Mouse (Mus musculus): ENCODE measurements around the gene Bak1. TPM values are rescaled to one million over a fixed set of nuclear protein-coding genes. Genes with fewer than 3 reads are reported as not detected.

Bak1 gene
- polyA plus RNA-seq, 1 experiment: not detected

DNA sequence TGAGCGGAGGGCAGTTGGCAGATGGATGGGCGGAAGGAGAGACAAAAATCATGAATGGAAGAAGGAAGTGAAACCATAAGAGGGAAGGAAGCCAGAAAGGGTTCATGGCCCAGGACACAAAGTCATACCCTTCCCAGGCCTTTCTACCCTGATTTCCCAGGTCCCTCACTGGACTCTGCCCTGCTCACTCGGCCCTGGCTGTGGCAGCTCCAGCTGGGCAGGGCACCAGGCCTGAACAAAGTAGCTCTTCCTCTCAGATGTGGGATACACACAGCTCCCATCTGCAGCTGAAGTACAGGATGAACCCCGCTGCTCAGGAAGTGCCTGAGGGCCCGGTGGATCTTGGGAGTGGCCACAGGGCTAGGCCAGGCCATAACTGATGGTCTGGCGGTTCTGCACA is 14.0 kb upstream of the Bak1 start:
- H3K4me3 ChIP-seq (ENCODE audit: insufficient read depth, low read depth, low read length): no peak overlapping the region
- peak overlapping the region; percentile 4 for H3K27ac ChIP-seq (ENCODE audit: insufficient read depth, low read depth, low read length)
- peaks cover 40% of the 10 kb centered on the region for H3K4me1 ChIP-seq (ENCODE audit: control insufficient read depth, insufficient read depth, low read length)
- WGBS: 87% methylated on average over 6 of the region's 6 CpGs
- no peak for TF ChIP-seq CTCF (IDR thresholded peaks at IDR 0.05; ENCODE audit: insufficient read depth, low read depth, low read length)
- TF ChIP-seq POLR2A (IDR thresholded peaks at IDR 0.05; ENCODE audit: insufficient read depth, low read depth, low read length): no peak

DNA sequence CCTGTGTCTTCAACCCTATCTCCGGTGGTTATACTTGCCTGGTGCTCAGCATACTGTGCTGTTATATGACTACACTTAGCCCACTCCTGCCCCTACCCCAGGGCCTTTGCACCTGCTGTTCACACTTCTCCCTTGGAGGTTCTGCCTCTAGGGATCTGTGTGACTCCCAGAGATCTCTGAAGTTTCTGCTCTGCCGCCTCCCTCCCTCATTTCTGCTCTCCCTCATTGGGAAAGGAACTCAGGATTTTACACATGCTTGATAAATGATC is 12.9 kb upstream of the Bak1 start:
- no peak overlapping the region for H3K27ac ChIP-seq (ENCODE audit: insufficient read depth, low read depth, low read length)
- no peak for TF ChIP-seq CTCF (IDR thresholded peaks at IDR 0.05; ENCODE audit: insufficient read depth, low read depth, low read length)
- TF ChIP-seq POLR2A (IDR thresholded peaks at IDR 0.05; ENCODE audit: insufficient read depth, low read depth, low read length): no peak
- peaks cover 43% of the 10 kb centered on the region for H3K4me1 ChIP-seq (ENCODE audit: control insufficient read depth, insufficient read depth, low read length)
- H3K4me3 ChIP-seq (ENCODE audit: insufficient read depth, low read depth, low read length): no peak overlapping the region
- WGBS: 98% methylated on average over 2 of the region's 2 CpGs

DNA sequence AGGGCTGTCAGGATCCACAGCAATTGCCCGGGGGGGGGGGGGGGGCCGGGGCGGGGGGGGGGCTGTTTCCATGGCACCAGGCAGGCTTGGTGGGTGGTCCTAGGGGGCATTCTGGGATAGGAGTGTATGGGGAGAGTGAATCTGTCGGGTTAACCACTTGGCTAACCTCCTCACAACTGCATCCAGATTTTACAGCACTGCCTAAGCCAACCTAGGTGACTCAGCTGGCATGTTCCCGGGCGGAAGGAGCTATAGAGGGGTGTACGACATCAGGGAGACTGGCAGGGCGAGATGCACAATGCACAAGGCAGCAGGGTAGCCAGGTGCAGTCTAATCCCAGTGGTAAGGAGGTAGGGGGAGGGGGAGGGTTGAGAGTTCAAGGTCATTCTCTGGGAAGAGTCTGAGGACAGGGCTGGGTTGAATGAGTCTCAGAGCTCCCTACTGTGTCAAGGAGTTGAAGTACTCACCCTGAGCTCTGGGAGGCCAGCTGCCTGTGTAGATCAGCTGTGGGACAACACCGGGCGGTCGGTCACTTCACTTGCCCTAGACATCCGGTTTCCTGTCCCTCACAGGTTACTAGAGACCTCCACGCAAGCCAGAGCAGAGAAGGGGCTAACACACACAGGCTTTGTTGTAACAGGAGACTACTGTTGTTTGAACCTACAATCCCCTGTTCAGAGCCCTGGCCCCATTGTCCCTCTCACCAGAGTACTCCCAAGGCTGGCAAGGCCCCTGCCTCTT is 12.4 kb upstream of the Bak1 start:
- Histone ChIP-seq H3K4me3 (ENCODE audit: insufficient read depth, low read depth, low read length) (no peak overlapping the region), H3K27ac (ENCODE audit: insufficient read depth, low read depth, low read length) (no peak overlapping the region), H3K4me1 (ENCODE audit: control insufficient read depth, insufficient read depth, low read length) (peaks cover 43% of the 10 kb centered on the region)
- TF ChIP-seq CTCF (IDR thresholded peaks at IDR 0.05; ENCODE audit: insufficient read depth, low read depth, low read length): no peak
- TF ChIP-seq POLR2A (IDR thresholded peaks at IDR 0.05; ENCODE audit: insufficient read depth, low read depth, low read length): no peak
- WGBS: 42% methylated on average over 12 of the region's 13 CpGs

DNA sequence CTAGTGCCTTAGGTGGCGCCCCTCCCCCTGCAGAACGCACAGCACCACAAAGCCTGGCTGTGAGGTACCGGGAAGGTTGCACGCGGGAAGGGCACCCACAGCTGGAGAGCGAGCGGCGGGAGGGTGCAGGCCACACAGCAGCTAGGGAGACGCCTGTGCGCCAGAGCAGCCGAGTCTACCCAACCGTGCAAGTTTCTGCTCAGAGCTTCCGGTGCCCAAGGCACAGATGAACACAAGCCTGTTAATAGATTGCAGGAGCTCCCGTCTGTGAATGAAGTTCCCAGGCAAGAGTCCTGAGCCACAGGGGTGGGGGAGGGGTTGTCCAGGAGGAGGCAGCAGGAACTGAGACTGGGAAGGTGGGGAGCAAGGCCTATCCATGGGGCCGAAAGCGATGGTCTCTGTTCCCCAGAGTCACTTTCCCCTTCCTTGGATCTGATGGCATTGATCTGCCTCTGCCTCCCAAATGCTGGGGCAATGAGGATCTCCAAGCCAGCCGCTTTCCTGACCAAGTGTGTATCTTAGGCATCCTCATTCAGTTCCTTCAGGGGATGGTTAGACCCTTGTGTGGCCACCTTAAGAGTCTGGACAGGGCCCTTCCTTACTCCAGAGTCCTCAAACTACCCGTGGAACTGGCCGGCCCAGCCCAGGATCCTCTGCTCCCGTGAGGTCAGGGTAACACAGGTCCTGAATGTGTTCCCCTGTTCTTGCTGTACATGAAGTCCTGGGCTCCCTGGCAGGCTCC is 11.7 kb upstream of the Bak1 start:
- H3K4me3 ChIP-seq (ENCODE audit: insufficient read depth, low read depth, low read length): no peak overlapping the region
- H3K4me1 ChIP-seq (ENCODE audit: control insufficient read depth, insufficient read depth, low read length): peaks cover 43% of the 10 kb centered on the region
- WGBS: 31% methylated on average over 20 of the region's 20 CpGs
- 0 out of 2 replicates have a peak overlapping the region, but pooled peaks have one; percentile 24 for H3K27ac ChIP-seq (ENCODE audit: insufficient read depth, low read depth, low read length)
- TF ChIP-seq POLR2A (IDR thresholded peaks at IDR 0.05; ENCODE audit: insufficient read depth, low read depth, low read length) (no peak), CTCF (IDR thresholded peaks at IDR 0.05; ENCODE audit: insufficient read depth, low read depth, low read length) (no peak)

DNA sequence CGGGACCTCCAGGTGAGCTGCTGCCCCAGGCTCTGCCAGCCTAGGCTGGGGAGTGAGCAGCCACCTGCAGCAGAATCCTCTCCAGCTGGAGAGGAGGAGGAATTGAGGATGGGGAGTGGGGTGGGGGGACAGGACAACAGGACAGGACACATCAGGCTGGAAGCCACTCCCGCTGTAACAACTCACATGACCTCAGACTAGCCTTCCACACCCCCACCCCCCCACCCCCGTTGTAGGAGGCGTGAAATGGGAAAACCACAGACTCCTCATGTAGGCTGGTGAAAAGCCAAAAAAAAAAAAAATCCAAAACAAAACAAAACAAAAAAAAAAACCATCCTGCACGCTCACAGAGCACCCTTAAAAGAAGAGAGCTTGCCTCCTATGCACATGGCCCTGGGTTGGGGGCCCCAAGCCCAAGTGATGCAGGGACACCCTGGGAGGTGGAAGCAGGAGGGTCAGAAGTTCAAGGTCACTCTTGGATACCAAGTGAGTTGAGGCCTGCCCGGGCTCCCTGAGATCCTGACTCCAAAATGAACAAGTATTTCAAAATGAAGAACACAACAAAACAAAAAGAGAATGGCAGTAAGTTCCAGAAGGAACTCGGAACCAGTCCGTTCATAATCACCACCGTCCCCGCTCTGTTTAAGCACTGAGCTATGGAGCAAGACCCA is 10.8 kb upstream of the Bak1 start:
- WGBS: 73% methylated on average over 10 of the region's 10 CpGs
- H3K4me1 ChIP-seq (ENCODE audit: control insufficient read depth, insufficient read depth, low read length): peaks cover 43% of the 10 kb centered on the region
- no peak overlapping the region for H3K4me3 ChIP-seq (ENCODE audit: insufficient read depth, low read depth, low read length)
- H3K27ac ChIP-seq (ENCODE audit: insufficient read depth, low read depth, low read length): no peak overlapping the region
- TF ChIP-seq CTCF (IDR thresholded peaks at IDR 0.05; ENCODE audit: insufficient read depth, low read depth, low read length) (no peak), POLR2A (IDR thresholded peaks at IDR 0.05; ENCODE audit: insufficient read depth, low read depth, low read length) (no peak)

DNA sequence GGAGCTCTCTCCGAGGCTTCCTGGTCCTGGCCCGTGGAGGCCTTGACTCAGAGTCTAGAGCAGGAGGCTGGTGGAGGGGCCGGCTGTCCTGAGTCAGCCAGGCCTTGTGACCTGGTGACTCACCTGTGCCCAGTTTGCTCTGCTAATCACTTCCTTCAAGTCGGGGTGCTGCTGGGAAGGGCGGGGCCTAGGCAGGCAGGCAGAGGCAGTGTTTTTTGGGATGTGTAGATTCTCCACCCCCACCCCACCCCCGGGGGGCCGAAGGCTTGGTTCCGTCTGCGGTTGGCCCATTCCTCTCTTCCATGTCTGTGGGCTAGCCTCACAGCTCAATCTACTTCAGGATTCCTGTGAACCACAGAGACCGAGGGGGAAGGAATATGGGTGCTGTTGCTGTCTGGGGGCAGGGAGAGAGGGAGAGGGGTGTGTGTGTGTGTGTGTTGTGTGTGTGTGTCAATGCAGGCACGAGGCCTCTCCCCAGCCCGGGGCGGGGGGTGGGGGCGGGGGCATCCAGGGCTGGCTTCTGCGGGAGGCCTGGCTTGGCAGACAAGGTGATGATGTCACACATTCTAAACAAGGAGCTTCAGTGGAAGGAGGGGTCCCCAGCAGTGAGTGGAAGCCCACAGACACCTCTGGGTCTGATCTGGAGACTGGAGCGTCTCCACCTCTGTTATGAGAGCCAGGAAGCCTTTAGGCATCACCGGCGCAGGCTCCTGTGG is 9.7 kb upstream of the Bak1 start:
- H3K4me3 ChIP-seq (ENCODE audit: insufficient read depth, low read depth, low read length): no peak overlapping the region
- peaks cover 43% of the 10 kb centered on the region for H3K4me1 ChIP-seq (ENCODE audit: control insufficient read depth, insufficient read depth, low read length)
- 35% methylated on average over 18 of the region's 18 CpGs for WGBS
- no peak for TF ChIP-seq CTCF (IDR thresholded peaks at IDR 0.05; ENCODE audit: insufficient read depth, low read depth, low read length)
- TF ChIP-seq POLR2A (IDR thresholded peaks at IDR 0.05; ENCODE audit: insufficient read depth, low read depth, low read length): no peak
- no peak overlapping the region for H3K27ac ChIP-seq (ENCODE audit: insufficient read depth, low read depth, low read length)

DNA sequence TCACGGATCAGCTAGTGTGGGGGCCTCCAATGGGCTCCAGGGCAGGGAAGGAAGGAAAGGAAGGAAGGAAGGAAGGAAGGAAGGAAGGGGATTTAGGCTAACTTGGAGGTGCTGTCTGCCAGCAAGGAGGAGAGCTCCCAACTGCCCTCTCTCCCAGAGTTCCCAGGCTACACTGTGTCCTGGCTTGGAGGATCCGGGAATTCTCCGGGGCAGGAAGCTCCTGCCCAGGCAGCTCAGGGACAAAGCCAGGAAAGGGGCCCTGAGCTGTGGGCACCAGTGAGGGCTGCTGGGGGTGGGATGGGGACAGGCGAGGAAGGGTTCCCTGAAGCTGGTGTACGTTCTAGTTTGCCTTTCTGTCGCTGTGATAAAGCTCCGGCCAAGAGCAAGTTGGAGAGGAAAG is 7.7 kb upstream of the Bak1 start:
- 84% methylated on average over 7 of the region's 7 CpGs for WGBS
- peaks cover 41% of the 10 kb centered on the region for H3K4me1 ChIP-seq (ENCODE audit: control insufficient read depth, insufficient read depth, low read length)
- no peak overlapping the region for H3K4me3 ChIP-seq (ENCODE audit: insufficient read depth, low read depth, low read length)
- no peak overlapping the region for H3K27ac ChIP-seq (ENCODE audit: insufficient read depth, low read depth, low read length)
- no peak for TF ChIP-seq CTCF (IDR thresholded peaks at IDR 0.05; ENCODE audit: insufficient read depth, low read depth, low read length)
- TF ChIP-seq POLR2A (IDR thresholded peaks at IDR 0.05; ENCODE audit: insufficient read depth, low read depth, low read length): no peak

DNA sequence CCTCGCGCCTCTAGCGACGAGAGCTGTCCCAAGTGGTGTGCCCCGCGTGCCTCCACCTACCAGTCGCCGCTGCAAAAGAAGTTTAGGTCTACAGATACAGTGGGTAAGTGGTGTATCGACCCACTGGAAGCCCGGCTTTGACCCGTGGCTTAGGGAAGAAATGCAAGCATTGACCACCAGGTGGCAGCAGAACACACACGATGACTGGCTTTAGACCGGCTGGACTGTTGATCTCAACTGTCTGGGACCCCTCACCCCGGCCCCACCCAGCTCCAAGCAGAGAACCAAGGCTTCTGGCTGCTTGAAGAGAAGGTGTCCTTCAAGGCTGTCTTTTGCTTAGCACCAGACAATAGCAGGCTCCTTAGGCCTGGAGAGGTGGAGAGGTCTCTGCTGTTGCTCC is 4.1 kb upstream of the Bak1 start:
- H3K4me3 ChIP-seq (ENCODE audit: insufficient read depth, low read depth, low read length): peak overlapping the region; percentile 12
- TF ChIP-seq CTCF (IDR thresholded peaks at IDR 0.05; ENCODE audit: insufficient read depth, low read depth, low read length): peak; percentile 66
- no peak for TF ChIP-seq POLR2A (IDR thresholded peaks at IDR 0.05; ENCODE audit: insufficient read depth, low read depth, low read length)
- WGBS: 1% methylated on average over 14 of the region's 14 CpGs
- H3K4me1 ChIP-seq (ENCODE audit: control insufficient read depth, insufficient read depth, low read length): peaks cover 13% of the 10 kb centered on the region
- H3K27ac ChIP-seq (ENCODE audit: insufficient read depth, low read depth, low read length): no peak overlapping the region
